Mouse (Mus musculus) layer of hippocampus, postnatal 36 days (tissue): ENCODE data around the gene Homer2. TPM values are rescaled to one million over a fixed set of nuclear protein-coding genes. Genes with fewer than 3 reads are reported as not detected.

ENCODE experiments used
- DNase-seq, 2 experiments: peaks; one replicate each; pipeline ENCODE4 v3.0.0; 2022
- total RNA-seq, 2 experiments: library from RNA; stranded (reverse); gene quantifications; 2 replicates each; pipeline ENCODE4 v1.2.3; 2021

Gene Homer2
- total RNA-seq, 2 experiments from 2014 or later, result 88.6 to 92.1 TPM

DNA sequence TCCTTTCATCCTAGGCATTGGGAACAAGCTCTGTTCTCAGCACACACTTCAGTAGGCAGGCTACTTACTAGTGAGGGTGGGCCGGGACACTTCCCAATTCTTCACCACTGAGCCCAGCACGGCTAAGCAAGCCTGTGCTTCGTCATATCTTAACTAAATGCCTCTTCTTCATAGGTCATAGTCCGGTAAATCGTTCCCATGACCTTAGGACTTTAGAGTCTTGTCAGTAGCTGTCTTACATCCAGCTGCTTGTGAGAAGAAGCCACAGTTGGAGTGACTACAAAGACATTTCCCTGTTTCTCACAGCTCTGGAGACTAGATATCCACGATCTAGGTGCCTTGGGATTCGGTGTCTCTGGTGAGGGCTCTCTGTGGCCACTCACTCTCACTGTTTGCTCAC lies 122.0 kb downstream of the Homer2 start:
- DNase-seq, result no peak

DNA sequence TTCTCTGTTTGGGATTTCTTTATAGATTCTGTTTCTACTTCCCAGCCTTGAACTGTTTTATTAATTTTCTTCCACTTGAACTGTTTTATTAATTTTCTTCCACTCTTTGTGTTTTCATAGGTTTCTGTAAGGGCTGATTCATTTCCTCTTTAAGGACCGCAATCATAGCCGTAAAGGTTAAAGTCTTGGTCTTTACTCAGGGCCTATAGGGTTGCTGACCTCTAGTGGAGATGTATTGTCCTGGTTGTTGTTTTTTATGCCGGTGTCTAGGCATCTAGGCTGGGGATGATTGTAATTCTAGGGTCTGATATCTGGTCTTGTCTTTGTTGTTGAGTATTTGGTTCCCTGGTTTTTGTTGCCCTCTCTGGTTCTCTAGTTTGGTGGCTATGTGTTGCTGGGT lies 123.8 kb downstream of the Homer2 start:
- no peak for DNase-seq

DNA sequence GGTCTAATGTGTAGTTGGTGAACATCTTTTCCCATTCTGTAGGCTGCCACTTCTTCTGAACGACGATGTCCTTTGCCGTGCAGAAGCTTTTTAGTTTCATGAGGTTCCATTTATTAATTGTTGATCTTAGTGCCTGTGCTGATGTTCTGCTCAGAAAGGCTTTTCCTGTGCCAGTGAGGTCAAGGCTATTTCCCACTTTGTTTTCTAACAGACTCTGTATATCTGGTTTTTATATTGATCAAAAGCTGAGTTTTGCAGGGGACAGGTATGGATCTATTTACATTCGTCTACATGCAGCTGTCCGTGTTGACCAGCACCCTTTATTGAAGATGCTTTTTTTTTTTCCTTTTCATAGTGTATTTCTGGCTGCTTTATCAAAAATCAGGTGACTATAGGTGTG lies 128.0 kb downstream of the Homer2 start:
- no peak for DNase-seq

DNA sequence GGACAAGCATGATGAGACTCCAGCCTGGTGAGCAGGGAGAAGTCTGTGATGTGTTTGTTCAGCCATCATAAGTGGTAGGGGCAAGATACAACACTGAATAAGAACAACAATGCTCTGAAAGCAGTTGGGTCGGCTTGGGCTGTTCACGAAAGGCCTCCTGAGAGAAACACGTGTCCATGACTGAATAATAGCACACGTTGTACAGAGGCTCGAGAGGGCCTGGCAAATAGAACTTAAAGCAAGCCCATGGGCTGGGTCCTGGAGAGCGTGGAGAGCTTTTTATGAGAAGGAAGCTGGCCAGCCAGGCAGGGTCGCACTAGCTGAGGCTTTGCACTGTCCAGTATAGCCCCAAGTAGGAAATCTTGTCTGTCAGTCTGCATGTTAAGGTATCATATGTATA lies 128.9 kb downstream of the Homer2 start:
- no peak for DNase-seq

DNA sequence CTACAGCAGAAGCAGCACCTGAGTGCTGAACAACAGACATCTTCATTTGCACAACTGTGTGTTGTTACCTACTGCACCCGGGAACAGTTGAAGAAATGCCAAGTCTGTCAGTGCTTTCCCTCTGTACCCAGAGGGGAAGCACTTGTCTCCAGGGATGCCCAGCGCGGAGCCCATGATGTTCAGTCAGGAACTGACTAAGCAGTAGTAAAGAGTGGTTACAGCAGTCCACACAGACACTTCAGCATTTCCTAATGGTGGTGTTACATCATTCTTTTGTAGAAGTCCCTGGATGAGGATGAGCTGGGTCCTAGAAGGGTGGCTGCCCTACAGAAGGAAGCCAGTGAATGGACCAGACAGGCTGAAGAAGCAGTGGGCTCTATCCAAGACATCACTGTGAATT lies 129.5 kb downstream of the Homer2 start:
- DNase-seq, result no peak

DNA sequence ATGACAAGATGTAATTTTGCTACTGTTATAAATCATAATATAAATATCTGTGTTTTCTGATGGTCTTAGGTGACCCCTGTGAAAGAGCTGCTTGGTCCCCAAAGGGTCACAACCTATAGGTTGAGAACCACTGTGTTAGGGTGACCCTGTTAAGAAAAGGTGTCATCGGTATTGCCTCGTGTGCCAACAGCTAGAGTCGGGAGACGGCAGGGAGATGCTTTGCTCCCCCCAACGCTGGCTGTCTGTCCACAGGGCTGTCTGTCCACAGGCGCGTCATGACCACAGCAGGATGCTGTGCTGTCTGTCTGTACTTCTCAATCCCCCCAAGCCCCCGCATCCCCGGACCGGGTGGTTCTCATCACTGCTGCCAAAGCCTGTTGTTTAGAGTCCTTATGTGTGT lies 131.7 kb downstream of the Homer2 start:
- no peak for DNase-seq

DNA sequence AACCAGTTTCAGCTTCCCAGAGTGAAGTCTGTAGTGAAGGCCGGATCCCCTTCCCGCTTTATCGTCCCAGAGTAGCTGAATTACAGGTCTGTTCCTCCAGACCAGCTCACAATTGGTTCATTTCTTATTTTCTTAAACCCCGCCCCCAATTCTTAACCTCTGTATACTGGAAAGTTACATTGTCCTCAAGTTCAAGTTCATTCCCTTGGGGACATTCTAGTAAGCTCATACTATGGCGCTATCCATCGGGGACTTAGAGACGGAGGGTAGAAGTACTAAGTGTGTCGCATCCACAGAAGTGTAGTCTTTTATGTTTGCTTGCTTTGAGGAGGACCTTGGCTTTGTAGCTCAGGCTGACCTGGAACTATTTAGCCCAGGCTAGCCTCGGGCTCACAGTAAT lies 133.5 kb downstream of the Homer2 start:
- no peak for DNase-seq

DNA sequence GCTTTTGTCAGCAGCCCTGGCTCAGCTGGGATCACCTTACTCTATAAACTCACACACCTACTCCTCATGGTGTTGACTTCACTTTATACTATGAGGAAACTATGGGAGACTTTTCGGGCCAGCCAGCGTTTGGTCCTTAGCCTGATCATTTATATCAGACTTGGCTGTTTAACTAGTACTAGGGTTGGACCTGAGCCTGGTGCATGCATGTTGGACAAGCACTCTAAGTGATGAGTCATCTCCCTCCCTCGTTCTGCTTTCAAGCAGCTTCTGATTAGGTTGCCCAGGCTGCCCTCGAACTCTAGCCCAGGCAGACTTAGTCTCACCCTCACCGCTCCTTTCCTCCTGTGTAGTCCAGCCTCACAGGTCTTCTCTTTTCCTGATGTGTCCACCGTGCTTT lies 133.9 kb downstream of the Homer2 start:
- no peak for DNase-seq

DNA sequence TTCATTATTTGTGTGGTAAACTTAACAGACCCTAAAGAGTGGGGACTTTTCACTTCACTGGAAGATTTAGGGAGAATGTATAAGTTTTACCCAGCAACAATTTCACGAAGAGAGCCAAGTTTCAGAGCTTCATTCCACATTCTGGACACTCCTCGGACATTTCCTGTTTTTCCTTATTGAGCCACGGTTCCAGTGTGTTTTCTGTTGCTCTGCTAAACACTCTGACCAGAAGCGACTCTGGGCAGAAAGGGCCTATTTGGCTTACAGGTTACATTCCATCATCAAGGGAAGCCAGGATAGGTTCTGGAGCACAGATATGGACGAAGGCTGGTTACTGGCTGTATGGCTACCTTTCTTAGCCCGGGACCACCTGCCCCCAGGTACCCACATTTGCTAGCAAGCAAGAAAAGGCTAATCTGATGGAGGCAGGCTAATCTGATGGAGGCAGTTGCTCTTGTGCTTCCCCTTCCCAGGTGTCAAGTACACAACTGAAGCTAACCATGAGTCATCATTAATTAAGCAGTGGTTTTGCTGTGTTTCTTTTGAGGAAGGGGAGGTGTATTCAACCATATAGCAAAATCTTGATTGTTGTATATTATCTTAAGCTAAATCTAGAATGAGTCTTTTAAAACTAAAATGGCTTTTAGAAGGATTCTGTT lies 134.6 kb downstream of the Homer2 start:
- DNase-seq, result no peak

DNA sequence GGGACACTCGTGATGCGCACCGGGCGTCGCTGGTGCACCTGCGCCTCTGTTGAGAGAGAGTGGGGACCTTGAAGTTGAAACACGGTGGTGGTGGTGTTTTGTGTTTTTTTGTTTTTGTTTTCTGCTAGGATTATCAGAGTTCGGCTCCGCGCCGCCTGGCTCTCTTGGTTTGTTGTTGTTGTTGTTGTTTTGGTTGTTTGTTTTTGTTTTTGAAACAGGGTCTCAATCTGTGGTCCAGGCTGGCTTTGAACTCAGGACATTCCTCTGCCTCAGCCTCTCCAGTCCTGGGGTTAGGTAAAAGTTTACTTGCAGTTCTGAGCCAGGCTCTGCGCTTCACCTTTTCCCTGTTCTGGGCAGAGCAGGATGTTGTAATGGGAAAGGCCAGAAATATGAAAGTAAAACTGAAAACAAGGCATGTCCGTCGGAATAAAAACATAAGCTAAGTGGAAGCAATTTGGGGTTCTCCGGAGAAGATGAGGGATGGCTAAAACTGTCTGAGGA lies 135.3 kb downstream of the Homer2 start:
- no peak for DNase-seq

DNA sequence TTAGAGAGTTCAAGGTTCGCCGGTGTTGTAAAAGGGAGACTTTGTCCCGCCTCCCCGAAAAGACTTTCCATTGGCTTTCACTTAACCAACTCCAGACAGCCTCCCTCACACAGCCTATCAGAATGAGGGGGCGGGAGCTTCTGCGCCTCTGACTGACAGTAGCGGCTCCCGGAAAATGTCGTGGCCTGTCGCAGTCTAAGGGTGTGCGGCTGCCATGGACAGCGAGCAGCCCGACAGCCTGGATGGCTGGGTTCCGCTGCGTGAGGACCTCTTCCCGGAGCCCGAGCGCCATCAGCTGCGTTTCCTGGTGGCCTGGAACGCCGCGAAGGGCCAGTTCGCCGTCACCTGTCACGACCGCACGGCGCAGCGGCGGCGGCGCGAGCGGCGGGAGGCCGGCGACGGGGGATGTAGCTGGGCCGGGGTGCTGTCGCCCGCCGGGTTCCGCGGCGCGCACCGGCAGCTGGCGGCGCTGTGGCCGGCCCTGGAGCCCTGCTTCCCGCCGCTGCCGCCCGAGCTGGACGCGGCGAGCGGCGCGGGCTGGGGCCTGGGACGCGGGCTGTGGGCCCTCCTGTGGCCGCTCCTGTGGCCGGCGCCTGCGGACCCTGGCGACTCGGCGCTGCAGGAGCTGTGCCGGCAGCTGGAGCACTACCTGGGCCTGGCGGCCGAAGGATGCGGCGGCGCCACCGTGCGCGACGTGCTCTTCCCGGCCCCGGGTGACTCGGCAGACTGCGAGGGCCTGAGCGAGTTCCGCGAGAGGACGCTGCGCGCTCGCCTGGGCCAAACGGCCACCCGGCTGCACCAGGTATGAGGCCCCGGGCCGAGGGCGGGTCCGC lies 136.0 kb downstream of the Homer2 start, which contains the start of gene Whamm:
TSS of gene Whamm (plus strand) at position 159 of the 833 bp plus-strand sequence.
- DNase-seq, result peak; percentile 90 to 92

DNA sequence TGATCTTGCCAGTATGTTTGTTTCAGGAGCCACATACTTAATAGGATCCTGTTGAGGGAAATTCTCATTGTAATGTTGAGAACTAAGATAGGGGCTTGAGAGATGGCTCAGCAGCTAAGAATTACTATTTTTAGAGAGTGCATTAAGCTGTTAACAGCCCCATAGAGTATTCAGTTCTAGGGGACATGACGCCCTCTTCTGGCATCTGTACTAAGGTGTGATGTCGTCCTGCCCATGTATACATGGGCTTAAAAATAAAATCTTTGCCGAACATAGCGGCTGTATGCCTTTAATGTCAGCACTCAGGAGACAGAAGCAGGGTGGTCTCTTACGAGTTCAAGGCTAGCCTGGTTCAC lies 136.6 kb downstream of the Homer2 start:
- no peak for DNase-seq

DNA sequence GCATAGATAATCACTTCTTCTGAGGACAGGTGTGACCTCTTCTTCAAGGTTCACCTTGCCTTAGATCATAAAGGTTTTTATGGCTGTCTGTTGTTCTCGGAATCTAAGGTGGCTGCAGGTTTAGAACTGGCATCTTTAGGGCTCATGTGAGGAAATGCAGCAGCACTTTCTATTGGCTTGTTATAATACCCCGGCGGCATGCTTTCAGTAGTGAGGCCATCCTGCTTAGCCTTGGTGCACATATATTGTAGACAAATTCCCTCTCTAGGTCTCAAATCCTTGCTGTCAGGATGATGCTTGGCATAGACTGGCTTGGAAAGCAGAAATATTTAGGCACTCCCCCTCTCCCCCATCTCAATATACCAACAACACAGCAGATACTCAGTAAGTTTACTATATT lies 137.1 kb downstream of the Homer2 start:
- DNase-seq, result no peak

DNA sequence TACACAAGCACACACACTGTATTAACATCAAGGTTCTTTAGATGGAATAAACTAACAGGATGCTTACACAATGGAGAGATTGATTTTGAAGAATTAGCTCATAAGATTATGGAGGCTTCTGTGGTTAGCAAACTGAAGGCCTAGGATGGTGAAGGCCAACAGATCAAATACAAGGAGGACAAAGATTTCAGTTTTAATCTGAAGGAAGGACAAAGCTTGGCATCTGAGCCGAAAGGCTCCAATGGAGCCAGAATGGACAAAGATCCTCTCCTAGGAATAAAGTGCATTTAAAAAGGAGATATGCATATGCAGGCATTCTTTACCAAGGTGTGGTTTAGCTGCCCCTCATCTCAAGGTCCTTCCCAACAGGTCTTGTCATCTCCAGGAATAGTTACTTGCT lies 137.5 kb downstream of the Homer2 start:
- no peak for DNase-seq

DNA sequence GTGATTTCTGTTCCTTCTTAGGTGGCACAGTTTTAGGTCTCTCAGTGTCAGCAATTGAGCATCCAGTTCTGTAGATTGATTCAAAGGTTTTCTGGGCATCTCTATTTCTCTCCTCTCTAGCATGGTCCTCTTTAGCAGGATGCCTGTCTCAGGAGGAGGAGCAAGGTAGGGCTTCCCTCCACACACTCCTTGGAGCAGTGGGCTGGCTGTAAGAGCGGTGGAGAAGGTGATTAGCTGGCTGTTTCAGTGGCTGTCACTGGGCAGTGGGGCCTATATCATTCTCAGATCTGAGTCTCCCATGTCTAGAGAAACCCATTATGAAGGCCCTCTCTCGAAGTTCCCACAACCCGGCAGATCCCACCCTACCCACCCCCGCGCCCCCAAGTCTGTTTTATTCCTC lies 139.9 kb downstream of the Homer2 start:
- no peak for DNase-seq

DNA sequence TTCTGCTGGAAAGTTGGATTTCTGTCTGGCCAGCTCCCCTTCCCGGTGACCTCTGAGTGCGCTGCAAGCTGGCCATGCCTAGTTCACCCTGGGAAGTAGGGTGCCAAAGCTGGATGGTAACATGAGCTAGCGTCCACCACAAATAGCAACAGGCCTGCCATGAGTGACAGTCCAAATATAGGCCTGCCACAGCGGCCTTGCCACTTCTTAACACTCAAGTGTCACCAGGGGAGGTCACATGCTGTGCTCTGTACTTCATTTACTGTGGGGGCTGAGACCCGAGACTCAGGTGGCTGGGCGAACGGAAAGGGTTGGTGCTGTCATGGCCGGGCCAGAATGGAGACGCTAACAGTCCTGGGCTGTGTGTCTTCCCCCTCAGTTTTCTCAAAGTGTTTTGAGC lies 140.4 kb downstream of the Homer2 start, which contains the start of gene Fsd2:
TSS of gene Fsd2 (minus strand) at position 53 of the 400 bp plus-strand sequence.
- DNase-seq, result no peak

DNA sequence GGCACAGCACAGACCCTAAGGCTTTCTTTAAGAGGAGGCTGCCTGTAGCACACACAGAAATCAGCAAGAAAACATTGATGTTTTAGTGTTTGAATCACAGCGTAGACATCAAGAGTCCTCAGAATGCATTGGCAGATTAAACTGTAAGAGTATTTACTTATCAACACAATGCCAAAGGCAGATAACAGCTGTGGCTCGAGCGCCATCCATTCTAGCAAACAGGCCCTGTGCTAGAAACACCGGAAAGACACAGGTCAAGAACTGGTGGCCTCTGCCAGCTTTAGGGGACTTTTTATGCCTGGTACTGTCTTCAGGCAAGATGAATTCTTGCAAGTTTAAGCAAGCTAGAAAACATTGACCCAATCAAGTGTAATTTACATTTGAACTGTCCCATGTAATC lies 141.0 kb downstream of the Homer2 start:
- no peak for DNase-seq

DNA sequence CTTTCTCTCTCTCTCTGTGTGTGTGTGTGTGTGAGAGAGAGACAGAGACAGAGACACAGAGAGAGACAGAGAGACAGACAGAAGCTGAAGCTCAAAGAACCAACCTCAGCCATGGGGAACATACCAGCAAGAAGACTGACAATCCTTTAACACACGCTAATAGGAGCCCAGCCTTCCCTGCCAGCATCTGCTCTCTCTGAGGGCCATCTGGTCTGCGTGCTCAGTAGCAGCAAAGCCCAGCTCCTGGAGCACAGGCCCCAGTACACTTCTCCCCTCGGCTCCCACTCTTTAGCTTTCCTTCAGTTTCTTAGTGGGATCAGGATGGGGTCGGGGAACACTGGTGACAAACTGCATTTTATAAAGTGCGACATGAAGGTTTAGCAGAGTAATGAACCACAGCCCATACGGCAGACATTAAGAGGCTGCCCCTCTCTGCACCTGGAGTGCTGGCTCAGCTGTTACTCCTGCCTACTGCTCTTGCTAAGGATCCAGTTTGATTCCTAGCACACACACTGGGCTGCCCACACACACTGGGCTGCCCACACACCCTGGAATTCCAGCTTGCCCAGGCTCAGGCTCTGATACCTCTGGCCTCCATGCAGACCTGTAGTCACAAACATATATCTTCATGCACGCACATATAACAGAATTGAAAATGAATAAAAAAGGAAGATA lies 141.8 kb downstream of the Homer2 start:
- DNase-seq, result peak; percentile 54 to 65

DNA sequence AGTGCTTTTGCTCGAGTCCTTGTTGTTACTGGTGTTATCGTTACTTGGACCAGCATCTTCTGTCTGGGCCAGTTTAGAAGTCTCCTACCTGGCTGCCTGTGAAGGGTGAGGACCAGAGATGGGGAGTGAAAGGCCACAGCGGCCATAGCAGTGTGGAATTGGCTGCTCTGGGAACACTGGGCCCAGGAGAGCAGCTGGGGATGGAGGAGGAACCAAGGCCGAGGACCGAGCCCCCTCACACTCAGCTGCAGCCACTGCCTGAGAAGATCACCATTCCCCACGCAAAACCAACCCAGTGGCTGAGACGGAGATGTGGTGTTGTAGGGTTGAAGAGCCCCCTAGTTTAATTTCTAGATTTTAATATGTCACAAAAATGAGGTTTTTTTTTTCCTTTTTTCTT lies 142.6 kb downstream of the Homer2 start:
- no peak for DNase-seq

DNA sequence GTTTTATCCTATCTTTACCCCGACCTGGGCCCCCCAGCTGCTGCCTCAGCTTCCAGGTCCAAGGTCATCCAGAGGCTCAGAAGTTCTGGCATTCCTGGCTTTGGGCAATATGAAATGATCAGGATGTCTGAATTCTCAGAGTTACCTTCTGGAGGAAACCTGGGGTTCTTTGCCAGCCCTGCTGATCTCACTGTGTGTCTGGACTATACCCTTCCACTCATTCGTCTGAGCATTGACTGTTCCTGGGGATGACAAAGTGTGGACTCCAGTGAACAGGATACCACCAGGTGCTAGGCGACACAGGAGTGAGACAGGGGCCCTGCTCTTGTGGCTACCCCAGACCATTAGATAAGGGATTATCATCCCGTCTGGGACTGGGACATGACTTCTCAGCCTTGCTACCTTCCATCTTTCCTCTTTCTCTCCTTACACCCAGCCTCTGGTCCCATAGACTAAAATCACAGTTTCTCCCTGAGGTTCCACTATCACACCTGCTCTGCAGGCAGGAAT lies 143.8 kb downstream of the Homer2 start:
- no peak for DNase-seq

DNA sequence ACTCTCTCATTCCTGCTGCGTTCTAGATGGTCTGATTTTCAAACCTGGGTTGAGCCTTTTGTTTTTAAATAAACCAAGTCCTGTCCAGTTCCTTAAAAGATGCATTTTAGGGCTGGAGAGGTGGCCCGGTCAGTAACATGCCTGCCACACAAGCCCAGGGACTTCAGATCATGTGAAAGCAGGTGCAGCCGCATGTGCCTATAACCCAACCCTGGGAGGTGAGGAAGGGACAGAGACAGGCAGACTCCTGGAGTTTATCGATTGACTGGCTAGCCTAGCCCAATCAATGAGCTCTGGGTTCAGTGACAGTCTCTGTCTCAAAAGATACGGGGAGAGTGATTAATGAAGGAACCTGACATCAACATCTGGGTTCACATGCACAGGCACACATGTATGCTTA lies 146.1 kb downstream of the Homer2 start:
- no peak for DNase-seq

DNA sequence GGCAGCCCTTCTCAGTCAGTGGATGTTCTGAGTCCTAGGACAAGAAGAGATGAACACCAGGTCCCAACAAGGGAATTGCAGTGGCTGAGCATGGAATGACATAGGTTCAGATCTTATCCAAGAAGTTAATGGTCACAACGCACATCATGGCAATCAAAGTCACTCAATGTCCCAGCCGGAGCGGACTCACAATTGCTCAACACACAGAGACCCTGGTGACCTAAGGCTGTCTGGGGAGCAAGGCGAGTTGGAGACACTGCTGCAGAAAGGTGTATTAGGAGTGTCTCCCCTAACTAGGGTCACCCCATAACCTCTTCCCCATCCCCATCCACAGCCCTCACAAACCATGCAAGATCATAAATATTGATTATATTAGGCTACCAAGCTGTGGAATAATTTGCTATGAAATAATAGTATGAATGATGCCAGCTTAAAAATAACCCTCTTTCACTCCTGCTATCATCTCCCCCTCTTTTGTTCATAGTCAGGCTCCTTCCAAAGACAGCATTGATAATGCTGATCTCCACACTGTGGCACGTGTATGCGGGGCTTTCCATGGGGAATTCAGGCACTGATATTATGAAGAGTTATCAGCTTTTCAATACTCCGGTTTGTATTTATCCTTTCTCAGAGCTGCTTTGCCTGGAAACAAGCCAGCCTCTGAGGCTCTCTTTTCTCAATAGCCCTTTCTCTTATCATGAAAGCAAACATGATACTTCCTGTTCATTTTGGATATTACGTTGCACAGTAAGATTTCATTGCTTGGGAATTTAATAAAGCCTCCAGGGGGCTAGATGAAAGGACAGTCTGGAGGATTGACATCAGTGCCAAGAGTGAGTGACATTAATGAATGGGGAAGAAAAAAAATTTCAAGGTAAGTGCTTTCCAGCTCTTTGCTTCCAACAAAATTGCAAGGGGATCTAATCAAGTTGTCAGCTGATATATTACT lies 147.0 kb downstream of the Homer2 start:
- DNase-seq, result no peak
